Mouse (Mus musculus): ENCODE data around the gene Tmod2. TPM values are rescaled to one million over a fixed set of nuclear protein-coding genes. Genes with fewer than 3 reads are reported as not detected.

Tmod2 gene
- under 1 TPM in 1 of 2 experiments, not detected in 1; 0.37 TPM for polyA plus RNA-seq (2017; shearing (Covaris generic))

GRCm38 (mm10) chr9:75610571-75611493, at the start of gene Tmod2:
TSS of gene Tmod2 (minus strand) at chr9:75611325.

GRCm38 (mm10) chr9:75625556-75626307, 14.6 kb upstream of the Tmod2 start, which contains the start of gene Lysmd2:
TSS of gene Lysmd2 (plus strand) at chr9:75625741.

GRCm38 (mm10) chr9:75559512-75560012, 51.6 kb downstream of the Tmod2 start, which contains the start of gene Tmod3:
TSS of gene Tmod3 (minus strand) at chr9:75559657.

Other genes with a start within 250 kb of the Tmod2 start
- 10 to 100 TPM; 52.4 to 65.8 TPM for gene Mapk6, start 201.3 kb downstream of the Tmod2 start, polyA plus RNA-seq (2017; shearing (Covaris generic))
- 10 to 100 TPM; 25.2 to 27.8 TPM for gene Leo1, start 169.8 kb downstream of the Tmod2 start, polyA plus RNA-seq (2017; shearing (Covaris generic))
- gene Tmod3, start 51.7 kb downstream of the Tmod2 start, polyA plus RNA-seq (2017; shearing (Covaris generic)) = 100 to 1,000 TPM; 117 to 158 TPM
- 10 to 100 TPM; 42.5 to 72.1 TPM for gene Lysmd2, start 14.4 kb upstream of the Tmod2 start, polyA plus RNA-seq (2017; shearing (Covaris generic))
- under 1 TPM in 1 of 2 experiments, not detected in 1; 0.10 TPM for gene Scg3, start 72.7 kb upstream of the Tmod2 start, polyA plus RNA-seq (2017; shearing (Covaris generic))
- not detected for gene Bmp5, start 164.0 kb upstream of the Tmod2 start, polyA plus RNA-seq (2017; shearing (Covaris generic))

Data from activated CD4-positive, CD25-positive, alpha-beta regulatory T cell (primary cell).